Mouse (Mus musculus): ENCODE results near the gene Prh1. TPM values are rescaled to one million over a fixed set of nuclear protein-coding genes. Genes with fewer than 3 reads are reported as not detected.
"Not testable (repeated sequence)": the region's sequence is repeated elsewhere in the genome, so short reads cannot be mapped to it uniquely, and the experiment has no call there.

The Prh1 gene
- not detected in 2 replicates for polyA plus RNA-seq (2012; rRNA removed)

DNA sequence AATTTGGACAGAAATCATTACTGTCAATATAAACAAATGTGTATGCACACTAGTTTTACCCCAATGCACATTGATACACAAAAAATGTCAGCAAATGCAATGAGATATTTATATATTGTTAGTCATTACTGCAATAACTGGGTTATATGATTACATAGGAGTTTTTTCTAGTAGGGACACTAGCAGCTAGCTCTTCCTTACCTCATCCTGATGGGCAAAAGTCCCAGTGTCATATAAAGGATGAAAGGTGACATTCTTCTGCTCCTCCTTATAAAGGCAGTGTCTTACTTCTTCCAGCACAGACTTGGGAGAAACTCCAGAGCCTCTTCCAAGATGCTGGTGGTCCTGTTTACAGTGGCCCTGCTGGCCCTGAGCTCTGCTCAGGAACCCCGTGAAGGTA, at the start of gene Prh1:
Gene Prh1 (plus strand): TSS at position 301 of the 400 bp plus-strand sequence.
- 67% methylated on average over 1 of the region's 1 CpGs for WGBS
- DNase-seq (ENCODE audit: low read depth, low spot score), result not testable (repeated sequence)

DNA sequence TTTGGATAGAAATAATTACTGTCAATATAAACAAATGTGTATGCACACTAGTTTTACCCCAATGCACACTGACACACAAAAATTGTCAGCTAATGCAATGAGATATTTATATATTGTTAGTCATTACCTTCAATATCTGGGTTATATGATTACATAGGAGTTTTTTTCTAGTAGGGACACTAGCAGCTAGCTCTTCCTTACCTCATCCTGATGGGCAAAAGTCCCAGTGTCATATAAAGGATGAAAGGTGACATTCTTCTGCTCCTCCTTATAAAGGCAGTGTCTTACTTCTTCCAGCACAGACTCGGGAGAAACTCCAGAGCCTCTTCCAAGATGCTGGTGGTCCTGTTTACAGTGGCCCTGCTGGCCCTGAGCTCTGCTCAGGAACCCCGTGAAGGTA, 26.0 kb downstream of the Prh1 start, which contains the start of gene Prp2:
Gene Prp2 (plus strand): TSS at position 301 of the 400 bp plus-strand sequence.
- WGBS, result 56% methylated on average over 2 of the region's 2 CpGs
- not testable (repeated sequence) for DNase-seq (ENCODE audit: low read depth, low spot score)

Other genes starting within 250 kb of the Prh1 start
- not detected in 2 replicates for gene Gm8882, start 205.7 kb upstream of the Prh1 start, polyA plus RNA-seq (2012; rRNA removed)
- not detected in 2 replicates for gene Prp2, start 26.1 kb downstream of the Prh1 start, polyA plus RNA-seq (2012; rRNA removed)
- not detected in 2 replicates for gene A630073D07Rik, start 81.7 kb downstream of the Prh1 start, polyA plus RNA-seq (2012; rRNA removed)
- gene Tas2r120, start 87.1 kb downstream of the Prh1 start, polyA plus RNA-seq (2012; rRNA removed), result not detected in 2 replicates
- gene Tas2r121, start 131.2 kb downstream of the Prh1 start, polyA plus RNA-seq (2012; rRNA removed), result not detected in 2 replicates
- gene Tas2r122, start 142.1 kb downstream of the Prh1 start, polyA plus RNA-seq (2012; rRNA removed), result not detected in 2 replicates
- not detected in 2 replicates for gene Tas2r115, start 168.2 kb downstream of the Prh1 start, polyA plus RNA-seq (2012; rRNA removed)
- not detected in 2 replicates for gene Tas2r124, start 184.9 kb downstream of the Prh1 start, polyA plus RNA-seq (2012; rRNA removed)
- gene Tas2r102, start 192.3 kb downstream of the Prh1 start, polyA plus RNA-seq (2012; rRNA removed), result not detected in 2 replicates
- not detected in 2 replicates for gene Tas2r136, start 208.4 kb downstream of the Prh1 start, polyA plus RNA-seq (2012; rRNA removed)
- gene Tas2r117, start 233.0 kb downstream of the Prh1 start, polyA plus RNA-seq (2012; rRNA removed), result not detected in 2 replicates